Mouse (Mus musculus) thymus, postnatal 25 days (tissue): Measurements from ENCODE around the gene Cdh13.
A peak's percentile ranks its signal among the peaks of the same experiment; 100 is the strongest.

Experiments used
- DNase-seq: peaks from one replicate; pipeline ENCODE4 v3.0.0; 2022

Cdh13 gene

DNA sequence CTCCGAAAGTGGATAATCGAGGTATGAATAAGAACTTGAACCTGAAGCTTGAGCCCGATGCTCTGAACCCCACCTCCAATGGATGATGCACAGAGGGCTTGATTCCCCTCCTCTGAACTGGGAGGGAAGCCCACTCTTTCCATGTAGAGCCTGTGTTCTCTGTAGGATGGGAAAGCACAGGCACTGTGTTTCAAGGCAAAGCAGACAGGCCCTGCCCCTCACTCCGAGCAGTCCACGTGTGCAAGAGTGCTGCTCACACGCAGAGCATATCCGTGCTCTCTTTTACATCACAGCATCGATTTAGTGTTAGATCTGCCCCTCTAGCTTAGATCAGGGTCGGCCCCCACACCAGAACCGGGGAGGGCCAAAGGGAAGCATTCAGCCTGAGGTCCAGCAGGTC lies 547.5 kb downstream of the Cdh13 start:
- no peak for DNase-seq

DNA sequence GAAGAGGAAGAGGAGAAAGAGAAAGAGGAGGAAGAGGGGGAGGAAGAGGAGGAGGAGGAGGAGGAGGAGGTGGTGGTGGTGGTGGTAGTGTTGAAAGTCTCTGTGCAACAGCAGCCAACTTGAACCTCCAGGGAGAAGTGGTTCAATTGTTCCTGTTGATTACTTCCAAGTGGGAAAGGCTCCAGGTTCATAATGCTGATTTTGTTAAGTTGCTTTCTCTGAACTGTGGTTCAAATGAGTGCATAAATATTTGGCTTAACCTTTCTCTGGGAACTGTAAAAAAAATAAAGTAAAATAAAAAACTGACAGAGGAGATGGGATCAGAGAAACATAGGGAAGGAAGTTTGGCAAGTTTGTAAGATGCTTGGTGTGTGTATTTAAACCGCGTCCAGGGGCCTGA lies 555.3 kb downstream of the Cdh13 start:
- DNase-seq: no peak

DNA sequence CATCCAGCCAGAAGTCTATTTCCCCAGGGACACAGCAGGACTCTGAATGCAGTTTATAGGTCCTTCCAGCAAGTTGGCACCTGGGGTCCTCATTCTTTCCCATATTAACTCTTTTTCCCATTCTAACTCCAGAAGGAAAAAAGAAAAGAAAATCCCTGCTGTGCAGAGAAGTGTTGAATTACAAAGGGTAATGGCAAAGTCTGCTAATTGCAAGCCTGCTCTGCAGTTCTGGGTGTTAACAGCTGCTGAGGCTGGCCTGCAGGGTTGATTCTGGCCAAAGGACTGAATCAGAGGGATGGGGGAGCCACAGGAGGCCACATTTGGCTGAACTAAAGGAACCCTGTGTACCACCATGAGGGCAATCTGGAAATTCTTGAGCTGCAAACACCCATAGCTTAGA lies 562.2 kb downstream of the Cdh13 start:
- DNase-seq: no peak

DNA sequence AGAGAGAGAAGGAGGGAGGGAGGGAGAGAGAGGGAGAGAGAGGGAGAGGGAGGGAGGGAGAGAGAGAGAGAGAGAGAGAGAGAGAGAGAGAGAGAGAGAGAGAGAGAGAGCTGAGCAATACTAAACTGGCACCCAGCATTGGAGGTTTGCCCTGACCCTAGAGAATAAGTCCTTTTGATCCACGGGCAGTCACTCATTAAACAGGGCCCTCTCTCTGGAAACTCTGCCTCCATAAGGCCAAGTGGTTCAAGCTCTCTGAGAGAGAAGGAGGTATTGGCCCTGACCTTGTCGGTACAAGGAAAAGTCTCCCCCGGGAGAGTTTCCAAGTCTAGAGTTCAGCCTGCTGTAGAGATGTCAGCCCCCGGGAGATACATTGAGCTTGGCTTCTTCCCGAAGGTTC lies 564.5 kb downstream of the Cdh13 start:
- DNase-seq: no peak

GRCm38 (mm10) chr8:118849515-118849914 lies 566.0 kb downstream of the Cdh13 start:
- DNase-seq: no peak

DNA sequence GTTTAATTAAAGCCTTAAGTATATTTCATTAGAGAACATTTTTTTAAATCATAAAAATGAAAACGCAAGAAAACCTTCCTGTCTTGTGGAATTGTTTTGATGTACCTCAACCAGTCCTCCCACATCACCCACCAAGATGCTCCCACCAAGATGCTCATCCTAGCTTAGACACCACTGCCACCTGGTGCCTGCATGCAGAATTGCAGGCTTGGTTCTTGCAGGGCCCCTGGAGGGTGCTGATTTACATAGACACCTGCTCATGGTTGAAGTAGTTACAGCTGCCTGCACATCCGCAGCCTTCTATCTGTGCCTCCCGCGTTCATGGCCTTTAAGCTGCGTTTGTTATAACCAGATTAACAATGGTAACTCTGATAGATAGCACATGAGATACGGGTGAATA lies 566.8 kb downstream of the Cdh13 start:
- peak; percentile 24 for DNase-seq

- no peak for DNase-seq
Observed at GRCm38 (mm10) chr8:118851361-118851760, 567.8 kb downstream of the Cdh13 start.

DNA sequence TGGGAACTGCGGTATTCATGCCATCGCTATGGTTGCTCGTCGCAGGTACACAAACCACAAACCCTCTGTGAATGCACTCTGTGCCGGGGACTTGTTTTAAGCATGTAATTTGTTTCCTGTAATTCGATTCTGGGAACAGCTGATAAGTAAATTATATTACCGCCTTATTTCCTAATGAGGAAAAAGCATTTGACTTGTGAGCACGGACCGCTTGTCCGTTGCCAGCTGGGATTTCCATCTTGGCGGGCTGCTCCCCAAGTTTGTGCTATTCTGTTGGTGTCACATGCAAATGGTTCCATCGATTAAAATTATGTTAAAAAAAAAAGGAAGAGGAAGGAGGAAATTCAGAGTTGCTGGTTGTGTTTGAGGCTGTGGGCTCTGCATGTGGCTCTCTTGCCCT lies 569.3 kb downstream of the Cdh13 start:
- no peak for DNase-seq

GRCm38 (mm10) chr8:118854656-118855055 lies 571.1 kb downstream of the Cdh13 start:
- DNase-seq: no peak

DNA sequence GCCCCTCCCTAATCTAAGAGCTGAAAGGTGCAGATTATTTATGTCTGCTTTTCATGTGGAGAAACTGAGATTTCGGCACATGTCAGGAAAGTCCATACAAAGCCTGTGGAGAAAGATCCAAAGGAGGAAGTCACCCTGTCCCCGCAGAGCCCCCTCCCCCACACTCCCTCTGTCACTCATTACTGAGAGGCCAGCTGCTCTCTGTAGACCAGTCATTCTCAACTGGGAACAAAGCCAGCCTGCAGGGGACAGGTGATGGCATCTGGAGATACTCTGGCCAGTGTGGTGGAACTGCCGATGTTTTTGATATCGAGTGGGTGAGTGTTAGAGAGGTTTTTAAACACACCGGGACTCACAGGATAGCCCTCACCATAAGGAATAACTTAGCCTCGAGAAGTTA lies 582.8 kb downstream of the Cdh13 start:
- DNase-seq: no peak

- no peak for DNase-seq
Observed at GRCm38 (mm10) chr8:118870711-118871110, 587.2 kb downstream of the Cdh13 start.

- DNase-seq: no peak
Observed at GRCm38 (mm10) chr8:118879939-118880825, 596.6 kb downstream of the Cdh13 start.

DNA sequence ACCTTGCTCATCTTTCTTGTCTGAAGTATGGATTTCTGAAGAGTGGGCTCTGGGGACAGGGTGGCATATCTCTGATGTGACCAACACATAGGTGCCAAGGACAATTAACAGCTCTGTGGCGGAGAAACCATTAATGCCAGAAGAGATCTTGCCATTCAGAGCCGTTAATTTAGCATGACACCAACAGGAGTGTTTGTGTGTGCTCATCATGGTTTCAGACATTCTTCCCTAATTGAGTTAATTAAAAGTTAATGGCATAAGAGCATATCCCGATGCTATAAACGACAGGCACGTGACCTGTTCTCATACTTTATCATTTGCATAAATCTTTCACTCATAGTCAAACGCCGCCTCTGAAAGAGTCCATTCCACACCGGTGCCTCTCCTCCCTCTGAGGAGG lies 600.8 kb downstream of the Cdh13 start:
- no peak for DNase-seq

DNA sequence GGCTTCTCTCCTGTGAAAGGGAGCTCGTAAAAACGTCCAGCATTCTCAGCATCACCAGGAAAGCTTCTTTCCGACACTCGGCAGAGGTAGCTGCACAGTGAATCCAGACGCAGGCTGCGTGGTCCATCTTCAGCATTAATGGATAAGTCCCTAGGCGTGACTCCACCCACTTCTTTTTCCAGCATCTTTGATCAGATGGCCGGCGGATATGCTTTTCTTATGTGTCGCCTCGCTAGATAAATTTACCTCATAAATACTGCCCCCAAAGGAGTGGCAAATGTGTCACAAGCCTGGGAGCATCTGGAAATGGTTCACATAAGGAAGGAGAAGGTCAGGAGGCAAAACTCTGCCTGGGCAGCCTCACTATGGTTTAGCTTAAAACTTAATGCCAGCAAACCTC lies 601.5 kb downstream of the Cdh13 start:
- DNase-seq: no peak

GRCm38 (mm10) chr8:118902402-118902801 lies 618.9 kb downstream of the Cdh13 start:
- no peak for DNase-seq

- DNase-seq: no peak
Observed at GRCm38 (mm10) chr8:118916513-118916912, 633.0 kb downstream of the Cdh13 start.

DNA sequence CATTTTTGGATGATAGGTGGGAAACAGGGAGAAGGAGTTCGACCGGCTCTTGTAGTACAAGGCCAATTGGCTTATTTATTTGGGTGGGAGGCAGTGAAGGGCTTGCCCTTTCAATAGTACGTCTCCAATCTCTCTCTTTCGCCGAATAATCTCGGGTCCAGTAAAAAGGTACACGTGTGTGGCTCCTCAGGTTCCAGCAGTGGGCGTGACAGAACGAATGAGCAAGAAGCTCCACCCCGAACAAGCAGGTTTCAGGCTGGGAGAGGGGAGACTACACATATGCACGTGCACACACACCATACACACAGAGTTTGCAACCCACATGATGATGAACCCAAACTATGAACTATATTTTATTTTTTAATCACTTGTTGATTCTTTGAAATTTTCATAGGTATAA lies 653.9 kb downstream of the Cdh13 start:
- DNase-seq: no peak

DNA sequence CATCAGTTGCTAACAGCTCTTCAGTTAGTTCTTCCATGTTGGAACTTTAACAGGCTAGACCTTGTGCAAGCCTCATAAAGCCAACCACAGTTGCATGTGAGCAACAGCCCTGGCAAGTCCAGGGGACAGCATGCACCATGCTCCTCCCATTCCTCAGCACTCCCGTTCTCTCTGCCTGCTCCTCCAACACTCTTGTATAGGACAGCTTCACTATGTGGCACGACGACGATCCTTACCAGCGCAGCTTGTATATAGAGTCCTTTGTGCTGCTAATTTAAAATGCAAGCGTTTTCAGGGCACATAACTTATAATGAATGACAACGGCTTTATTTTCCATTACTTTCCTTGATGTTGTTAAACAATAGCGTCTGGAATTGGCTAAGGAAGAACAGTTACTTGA lies 654.5 kb downstream of the Cdh13 start:
- no peak for DNase-seq

GRCm38 (mm10) chr8:118951766-118952741 lies 668.5 kb downstream of the Cdh13 start:
- DNase-seq: no peak

- no peak for DNase-seq
Observed at GRCm38 (mm10) chr8:118956109-118956508, 672.6 kb downstream of the Cdh13 start.

- no peak for DNase-seq
Observed at GRCm38 (mm10) chr8:118961877-118962545, 678.5 kb downstream of the Cdh13 start.

GRCm38 (mm10) chr8:118965101-118965840 lies 681.7 kb downstream of the Cdh13 start:
- no peak for DNase-seq
